Mouse (Mus musculus) cerebellum, adult 2 months (tissue): ENCODE data around the gene Zfyve27. TPM values are rescaled to one million over a fixed set of nuclear protein-coding genes. Genes with fewer than 3 reads are reported as not detected.
A peak's percentile ranks its signal among the peaks of the same experiment; 100 is the strongest.

Source experiments
- DNase-seq, 2 experiments: peaks; one replicate each; pipeline ENCODE4 v3.0.0; 2021
- H3K27ac ChIP-seq: fragments of 200-500 bp; 2 replicates; pipeline ENCODE4 v1.5.1; 2012; ENCODE audit warnings: low read length, control low read depth, inconsistent platforms; ENCODE audit not compliant: insufficient read depth
- H3K27me3 ChIP-seq: fragments of 200-500 bp; 2 replicates; pipeline ENCODE4 v1.6.1; 2012; ENCODE audit warnings: inconsistent platforms, mild to moderate bottlenecking, low read length, moderate library complexity; ENCODE audit not compliant: control insufficient read depth, insufficient read depth
- H3K4me1 ChIP-seq: fragments of 200-500 bp; 2 replicates; pipeline ENCODE4 v1.6.1; 2011; ENCODE audit warnings: low read length; ENCODE audit not compliant: control insufficient read depth, insufficient read depth
- H3K4me3 ChIP-seq: fragments of 200-500 bp; replicated peaks from 2 replicates; pipeline ENCODE3; 2011; ENCODE audit warnings: mild to moderate bottlenecking, low read depth, low read length, control low read depth; ENCODE audit not compliant: insufficient read depth
- CTCF ChIP-seq: fragments of 200-500 bp; IDR thresholded peaks from 2 replicates; pipeline ENCODE4 v1.5.1; 2011; ENCODE audit warnings: low read depth, mild to moderate bottlenecking, control low read depth, low read length, moderate library complexity, borderline replicate concordance; ENCODE audit not compliant: insufficient read depth
- POLR2A ChIP-seq: fragments of 200-500 bp; IDR thresholded peaks from 2 replicates; pipeline ENCODE4 v1.6.1; 2011; ENCODE audit warnings: low read length, control low read depth, borderline replicate concordance; ENCODE audit not compliant: insufficient read depth
- WGBS: fragments of 180-500 bp; shearing (Covaris S2); methylation state at CpG from one replicate; pipeline ENCODE4 v1.1.7; 2018; 5-methylcytosine and 5-hydroxymethylcytosine counted together
- polyA plus RNA-seq: library from polyadenylated mRNA; depleted of rRNA; stranded (reverse); fragments of >200 nt; gene quantifications from 2 replicates; pipeline ENCODE4 v1.2.3, GENCODE M21; 2012

Gene Zfyve27
- polyA plus RNA-seq, 1 experiment = 104 TPM

GRCm38 (mm10) chr19:42209976-42210375, 46.2 kb downstream of the Zfyve27 start:
- H3K4me1 ChIP-seq = no peaks in the 10 kb centered on the region; the same call in 1 of the 2 replicates
- WGBS = 53% methylated on average over 6 of the region's 6 CpGs
- no peak overlapping the region for H3K27ac ChIP-seq
- DNase-seq = no peak
- TF ChIP-seq CTCF = no peak
- TF ChIP-seq POLR2A = no peak
- no peaks in the 10 kb centered on the region for H3K27me3 ChIP-seq
- no peak overlapping the region for H3K4me3 ChIP-seq

- no peak overlapping the region for H3K27ac ChIP-seq
- no peak overlapping the region for H3K4me3 ChIP-seq
- no peaks in the 10 kb centered on the region for H3K27me3 ChIP-seq
- 77% methylated on average over 8 of the region's 8 CpGs for WGBS
- TF ChIP-seq POLR2A = no peak
- no peak for TF ChIP-seq CTCF
- H3K4me1 ChIP-seq = no peaks in the 10 kb centered on the region; the same call in 1 of the 2 replicates
- DNase-seq = no peak
Observed at GRCm38 (mm10) chr19:42211936-42212335, 48.2 kb downstream of the Zfyve27 start.

- no peak overlapping the region for H3K4me3 ChIP-seq
- 94% methylated on average over 2 of the region's 2 CpGs for WGBS
- no peak for TF ChIP-seq POLR2A
- no peak for TF ChIP-seq CTCF
- DNase-seq = no peak
- no peak overlapping the region for H3K27ac ChIP-seq
- H3K27me3 ChIP-seq = no peaks in the 10 kb centered on the region
- peaks cover 3% of the 10 kb centered on the region for H3K4me1 ChIP-seq
Observed at GRCm38 (mm10) chr19:42214601-42215000, 50.9 kb downstream of the Zfyve27 start.

GRCm38 (mm10) chr19:42216699-42217373, 53.1 kb downstream of the Zfyve27 start:
- TF ChIP-seq CTCF = no peak
- TF ChIP-seq POLR2A = no peak
- Histone ChIP-seq H3K4me3 (no peak overlapping the region), H3K27me3 (no peaks in the 10 kb centered on the region), H3K4me1 (peaks cover 3% of the 10 kb centered on the region; the same call in 1 of the 2 replicates), H3K27ac (no peak overlapping the region)
- DNase-seq = peak; percentile 40 to 42
- WGBS = 61% methylated on average over 7 of the region's 7 CpGs

GRCm38 (mm10) chr19:42217374-42217763, 53.6 kb downstream of the Zfyve27 start:
- no peak overlapping the region for H3K27ac ChIP-seq
- TF ChIP-seq CTCF (peak; percentile 93), POLR2A (no peak)
- peak; percentile 79 to 82 for DNase-seq
- no peaks in the 10 kb centered on the region for H3K27me3 ChIP-seq
- 8% methylated on average over 2 of the region's 2 CpGs for WGBS
- peaks cover 3% of the 10 kb centered on the region; the same call in 1 of the 2 replicates for H3K4me1 ChIP-seq
- no peak overlapping the region for H3K4me3 ChIP-seq

- 92% methylated on average over 10 of the region's 10 CpGs for WGBS
Observed at GRCm38 (mm10) chr19:42226451-42226850, 62.7 kb downstream of the Zfyve27 start.

GRCm38 (mm10) chr19:42229499-42230287, 65.9 kb downstream of the Zfyve27 start:
- DNase-seq = no peak
- TF ChIP-seq CTCF (no peak), POLR2A (no peak)
- WGBS = 94% methylated on average over 17 of the region's 17 CpGs
- Histone ChIP-seq H3K27ac (no peak overlapping the region), H3K27me3 (no peaks in the 10 kb centered on the region), H3K4me1 (peaks cover 10% of the 10 kb centered on the region), H3K4me3 (no peak overlapping the region)

More at GRCm38 (mm10) chr19:42226451-42226850, 62.7 kb downstream of the Zfyve27 start:
- no peak overlapping the region for H3K27ac ChIP-seq
- no peak for DNase-seq
- H3K4me3 ChIP-seq = no peak overlapping the region
- H3K4me1 ChIP-seq = peaks cover 10% of the 10 kb centered on the region
- H3K27me3 ChIP-seq = no peaks in the 10 kb centered on the region
- no peak for TF ChIP-seq POLR2A
- TF ChIP-seq CTCF = no peak

- H3K27me3 ChIP-seq = no peaks in the 10 kb centered on the region
- DNase-seq = no peak
- peaks cover 10% of the 10 kb centered on the region for H3K4me1 ChIP-seq
- 82% methylated on average over 5 of the region's 5 CpGs for WGBS
- H3K27ac ChIP-seq = no peak overlapping the region
- TF ChIP-seq POLR2A (no peak), CTCF (no peak)
- no peak overlapping the region for H3K4me3 ChIP-seq
Observed at GRCm38 (mm10) chr19:42230288-42230568, 66.5 kb downstream of the Zfyve27 start.
